Mouse (Mus musculus) granulocyte monocyte progenitor cell, adult 5-6 weeks (primary cell): ENCODE results near the gene Snrpd2. TPM values are rescaled to one million over a fixed set of nuclear protein-coding genes. Genes with fewer than 3 reads are reported as not detected.

ENCODE experiments used
- ATAC-seq: replicated peaks from 2 replicates; pipeline ENCODE4 v1.8.0; 2016; ENCODE audit warnings: mild to moderate bottlenecking, moderate TSS enrichment, inconsistent platforms; ENCODE audit not compliant: poor library complexity, severe bottlenecking
- total RNA-seq, 2 experiments: library from RNA; stranded (forward) in 1 of 2; stranded (reverse) in 1 of 2; fragments of 200-712, 200-1000 nt in 1 of 2; fragments of >200 nt in 1 of 2; fragmentation: Nextera tagmentation in 1 of 2; gene quantifications; 2 replicates each; pipeline ENCODE4 v1.2.3; 2014 to 2017

The Snrpd2 gene
- total RNA-seq, 2 experiments from 2014 or later: 91.5 to 158 TPM

DNA sequence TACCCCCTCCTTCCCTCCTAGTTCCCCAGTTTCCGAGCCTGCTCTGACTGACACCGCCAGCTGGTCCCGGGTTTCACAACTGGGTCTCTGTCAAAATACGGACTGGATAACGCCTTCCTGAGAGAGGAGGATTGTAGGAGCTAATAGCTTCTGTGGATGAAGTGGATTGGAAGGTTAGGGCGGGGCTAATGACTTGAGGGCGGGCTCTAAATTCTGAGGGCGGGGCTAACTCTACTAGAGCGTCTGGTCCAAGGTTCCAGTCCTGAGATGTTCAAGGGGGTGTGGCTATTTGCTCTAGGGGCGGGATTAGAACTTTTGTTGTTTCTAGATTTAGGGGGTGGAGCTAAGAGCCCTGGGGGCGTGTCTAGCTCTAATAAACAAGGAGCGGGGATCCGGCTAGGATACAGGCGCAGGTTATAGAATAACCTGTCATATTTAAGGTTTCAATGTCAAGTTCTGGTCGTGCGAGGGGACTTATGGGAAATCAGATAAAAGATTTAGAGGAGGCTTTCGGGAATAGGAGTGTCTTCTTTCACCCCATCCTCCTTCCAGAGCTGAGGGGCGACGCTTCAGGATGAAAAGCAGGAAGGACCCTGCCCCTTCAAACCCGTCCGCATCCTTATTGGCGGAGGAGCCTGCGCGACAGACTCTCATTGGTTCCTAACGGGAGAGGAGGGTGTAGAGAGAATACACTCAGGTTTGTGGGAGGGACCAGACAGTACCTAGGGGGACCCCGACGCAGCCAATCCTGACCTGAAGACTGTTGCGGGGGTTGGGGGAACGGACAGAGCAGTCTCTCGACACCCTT lies 26.4 kb downstream of the Snrpd2 start, which contains the start of gene Eml2:
Gene Eml2, plus strand, starts transcription at position 714 of the 808 bp plus-strand sequence.
- peak; percentile 65 for ATAC-seq

DNA sequence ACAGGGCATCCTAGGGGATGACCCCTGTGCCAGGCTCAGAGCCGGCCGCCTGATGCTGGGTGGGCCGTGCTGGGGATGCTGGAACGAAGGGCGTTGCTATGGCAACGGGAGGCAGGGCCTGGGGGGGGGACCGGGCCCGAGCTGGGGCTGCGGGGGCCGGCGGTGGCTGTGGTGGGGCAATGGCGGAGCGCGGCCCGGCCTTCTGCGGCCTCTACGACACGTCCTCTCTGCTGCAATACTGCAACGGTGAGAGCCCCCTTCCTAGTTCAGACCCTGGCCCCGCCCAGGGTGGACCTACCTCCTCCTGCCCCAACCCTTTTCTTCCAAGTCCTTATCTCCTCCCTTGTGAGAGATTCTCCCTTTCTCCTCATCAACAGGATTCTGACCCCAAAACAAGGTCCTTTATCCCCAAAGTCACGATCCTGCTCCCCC lies 27.0 kb downstream of the Snrpd2 start:
- 0 out of 2 replicates have a peak, but pooled peaks have one; percentile 2 for ATAC-seq

DNA sequence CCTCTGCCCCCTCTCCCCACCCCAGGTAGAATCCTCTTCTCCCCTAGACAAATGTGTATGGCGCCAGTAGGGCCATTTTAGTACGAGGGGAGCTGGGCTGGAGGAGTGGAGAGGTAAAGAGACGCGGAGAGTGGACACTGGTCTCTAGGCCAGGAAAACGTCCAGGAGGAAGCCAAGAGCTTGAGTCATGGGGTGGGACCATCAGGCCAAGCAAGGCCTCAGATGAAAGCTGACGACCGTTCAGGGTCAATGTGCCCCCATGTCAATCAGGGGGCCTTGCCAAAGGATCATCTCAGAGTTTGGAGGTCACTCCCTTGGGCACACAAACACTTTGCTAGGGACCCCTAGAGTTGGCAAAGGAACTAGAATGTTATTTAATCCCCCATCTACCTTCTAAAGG lies 27.7 kb downstream of the Snrpd2 start:
- ATAC-seq: no peak

DNA sequence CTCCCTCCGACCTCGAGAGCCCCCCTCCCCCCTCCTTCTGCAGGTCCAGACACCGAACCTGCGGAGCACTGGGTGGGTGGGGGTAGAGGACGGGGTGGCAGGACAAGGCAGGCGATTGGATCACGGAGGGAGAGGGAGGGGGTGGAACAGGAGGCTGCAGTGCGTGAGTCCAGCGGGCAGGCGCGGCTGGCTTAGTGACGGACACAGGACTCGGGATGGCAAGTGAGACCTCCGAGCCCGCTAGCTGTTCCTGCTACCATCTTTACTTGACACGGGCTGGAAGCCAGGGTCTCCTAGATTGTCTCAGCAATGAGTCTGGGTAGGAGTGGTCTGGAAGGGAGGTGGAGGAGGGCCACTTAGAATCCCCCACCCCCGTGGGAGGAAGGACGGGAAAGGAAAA lies 28.5 kb downstream of the Snrpd2 start:
- no peak for ATAC-seq

GRCm38 (mm10) chr7:19178443-19179092 lies 29.0 kb downstream of the Snrpd2 start:
- peak; percentile 36 for ATAC-seq

GRCm38 (mm10) chr7:19179173-19179572 lies 29.7 kb downstream of the Snrpd2 start:
- ATAC-seq: peak; percentile 31

GRCm38 (mm10) chr7:19179936-19180335 lies 30.4 kb downstream of the Snrpd2 start:
- ATAC-seq: no peak

- peak; percentile 43 for ATAC-seq
Observed at GRCm38 (mm10) chr7:19180862-19181429, 31.4 kb downstream of the Snrpd2 start.

GRCm38 (mm10) chr7:19184250-19184649 lies 34.7 kb downstream of the Snrpd2 start:
- no peak for ATAC-seq

DNA sequence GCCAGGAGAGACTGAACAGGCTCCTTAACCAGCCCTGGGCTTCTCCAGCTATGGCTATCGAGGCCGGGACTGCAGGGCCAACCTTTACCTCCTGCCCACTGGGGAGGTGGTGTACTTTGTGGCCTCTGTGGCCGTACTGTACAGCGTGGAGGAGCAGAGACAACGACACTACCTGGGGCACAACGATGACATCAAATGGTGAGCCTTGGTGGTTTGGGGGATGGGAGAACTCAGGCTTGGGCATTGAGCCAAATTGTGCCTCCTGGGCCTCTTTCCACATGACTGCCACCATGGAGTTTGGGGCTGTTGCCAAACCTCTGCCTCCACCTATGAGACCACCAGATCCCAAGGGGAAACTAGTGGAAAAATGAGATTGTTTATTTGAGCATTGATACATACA lies 35.2 kb downstream of the Snrpd2 start:
- no peak for ATAC-seq

- ATAC-seq: no peak
Observed at GRCm38 (mm10) chr7:19194676-19195075, 45.2 kb downstream of the Snrpd2 start.

- ATAC-seq: 0 out of 2 replicates have a peak, but pooled peaks have one; percentile 22
Observed at GRCm38 (mm10) chr7:19196676-19197075, 47.2 kb downstream of the Snrpd2 start.

DNA sequence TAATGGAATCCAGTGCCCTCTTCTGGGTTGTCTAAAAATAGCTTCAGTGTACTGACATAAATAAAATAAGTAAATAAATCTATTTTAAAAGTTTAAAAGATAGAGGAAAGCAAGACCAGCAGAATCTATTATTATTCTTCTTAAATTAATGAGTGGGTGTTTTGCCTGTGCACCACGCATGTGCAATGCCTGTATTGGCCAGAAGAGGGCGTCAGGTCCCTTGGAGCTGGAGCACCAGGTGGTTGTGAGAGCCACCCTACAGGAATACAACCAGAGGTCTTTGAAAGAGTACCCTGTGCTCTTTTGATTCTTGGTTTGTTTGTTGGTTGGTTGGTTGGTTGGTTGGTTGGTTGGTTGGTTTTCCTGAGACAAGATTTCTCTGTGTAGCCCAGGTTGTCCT lies 48.5 kb downstream of the Snrpd2 start:
- ATAC-seq: peak; percentile 69

DNA sequence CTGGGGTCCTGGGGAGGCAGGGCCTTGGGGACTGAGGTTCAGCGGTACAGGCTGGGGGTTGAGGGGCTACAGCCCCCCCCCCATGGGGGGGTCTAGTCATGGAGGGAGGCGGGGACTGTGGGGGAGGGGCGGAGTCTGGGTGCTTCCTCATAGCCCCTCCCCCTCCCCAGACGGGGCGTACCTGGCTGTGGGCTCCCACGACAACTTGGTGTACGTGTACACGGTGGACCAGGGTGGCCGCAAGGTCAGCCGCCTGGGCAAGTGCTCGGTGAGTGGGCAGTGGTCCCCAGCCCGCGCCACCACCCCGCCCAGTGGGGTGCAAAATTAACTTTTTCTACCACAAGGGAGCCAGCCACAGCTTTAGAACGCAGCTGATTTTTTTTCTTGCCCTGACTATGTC lies 52.1 kb downstream of the Snrpd2 start:
- no peak for ATAC-seq

- no peak for ATAC-seq
Observed at GRCm38 (mm10) chr7:19202065-19202850, 52.7 kb downstream of the Snrpd2 start.

Other genes with a start within 250 kb of the Snrpd2 start
- gene Ccdc61, start 239.3 kb upstream of the Snrpd2 start, total RNA-seq (2014; fragmentation: Nextera tagmentation): 34.6 and 45.4 TPM in 2 replicates
- 11.4 and 12.1 TPM in 2 replicates for gene Ccdc61, start 239.3 kb upstream of the Snrpd2 start, total RNA-seq (2017)
- not detected in 2 replicates for gene Nova2, start 223.8 kb upstream of the Snrpd2 start, total RNA-seq (2014; fragmentation: Nextera tagmentation)
- gene Nova2, start 223.8 kb upstream of the Snrpd2 start, total RNA-seq (2017): not detected in 2 replicates
- not detected in 2 replicates for gene Nanos2, start 162.3 kb upstream of the Snrpd2 start, total RNA-seq (2014; fragmentation: Nextera tagmentation)
- gene Nanos2, start 162.3 kb upstream of the Snrpd2 start, total RNA-seq (2017): not detected in 2 replicates
- not detected in 2 replicates for gene Mypop, start 158.5 kb upstream of the Snrpd2 start, total RNA-seq (2014; fragmentation: Nextera tagmentation)
- 0.82 TPM in 1 of 2 replicates, not detected in the other for gene Mypop, start 158.5 kb upstream of the Snrpd2 start, total RNA-seq (2017)
- gene Irf2bp1, start 145.7 kb upstream of the Snrpd2 start, total RNA-seq (2014; fragmentation: Nextera tagmentation): 14.5 and 24.3 TPM in 2 replicates
- gene Irf2bp1, start 145.7 kb upstream of the Snrpd2 start, total RNA-seq (2017): 8.4 and 17.5 TPM in 2 replicates
- gene Foxa3, start 126.2 kb upstream of the Snrpd2 start, total RNA-seq (2014; fragmentation: Nextera tagmentation): not detected in 2 replicates
- not detected in 2 replicates for gene Foxa3, start 126.2 kb upstream of the Snrpd2 start, total RNA-seq (2017)
- gene Sympk, start 125.3 kb upstream of the Snrpd2 start, total RNA-seq (2014; fragmentation: Nextera tagmentation): 79.9 and 98.6 TPM in 2 replicates
- gene Sympk, start 125.3 kb upstream of the Snrpd2 start, total RNA-seq (2017): 38.5 and 46.7 TPM in 2 replicates
- not detected in 2 replicates for gene Rsph6a, start 95.0 kb upstream of the Snrpd2 start, total RNA-seq (2014; fragmentation: Nextera tagmentation)
- gene Rsph6a, start 95.0 kb upstream of the Snrpd2 start, total RNA-seq (2017): not detected in 2 replicates
- gene Dmwd, start 73.5 kb upstream of the Snrpd2 start, total RNA-seq (2014; fragmentation: Nextera tagmentation): 2.2 and 4.9 TPM in 2 replicates
- gene Dmwd, start 73.5 kb upstream of the Snrpd2 start, total RNA-seq (2017): 0.99 and 3.4 TPM in 2 replicates
- gene Dmpk, start 65.9 kb upstream of the Snrpd2 start, total RNA-seq (2014; fragmentation: Nextera tagmentation): 0.32 TPM in 1 of 2 replicates, not detected in the other
- 1.0 TPM in 1 of 2 replicates, not detected in the other for gene Dmpk, start 65.9 kb upstream of the Snrpd2 start, total RNA-seq (2017)
- 4.0 and 8.1 TPM in 2 replicates for gene Six5, start 55.1 kb upstream of the Snrpd2 start, total RNA-seq (2014; fragmentation: Nextera tagmentation)
- gene Six5, start 55.1 kb upstream of the Snrpd2 start, total RNA-seq (2017): 1.6 and 2.7 TPM in 2 replicates
- 0.71 TPM in 1 of 2 replicates, not detected in the other for gene Gm4969, start 31.4 kb upstream of the Snrpd2 start, total RNA-seq (2014; fragmentation: Nextera tagmentation)
- gene Gm4969, start 31.4 kb upstream of the Snrpd2 start, total RNA-seq (2017): 0.05 TPM in 1 of 2 replicates, not detected in the other
- 3.1 and 4.9 TPM in 2 replicates for gene Fbxo46, start 29.9 kb upstream of the Snrpd2 start, total RNA-seq (2014; fragmentation: Nextera tagmentation)
- 4.7 and 5.4 TPM in 2 replicates for gene Fbxo46, start 29.9 kb upstream of the Snrpd2 start, total RNA-seq (2017)
- 4.2 and 12.0 TPM in 2 replicates for gene Qpctl, start 431 bp upstream of the Snrpd2 start, total RNA-seq (2014; fragmentation: Nextera tagmentation)
- 4.9 and 5.0 TPM in 2 replicates for gene Qpctl, start 431 bp upstream of the Snrpd2 start, total RNA-seq (2017)
- gene Gipr, start 16.4 kb downstream of the Snrpd2 start, total RNA-seq (2014; fragmentation: Nextera tagmentation): not detected in 2 replicates
- 0.26 TPM in 1 of 2 replicates, not detected in the other for gene Gipr, start 16.4 kb downstream of the Snrpd2 start, total RNA-seq (2017)
- gene Eml2, start 26.7 kb downstream of the Snrpd2 start, total RNA-seq (2014; fragmentation: Nextera tagmentation): 4.1 and 18.1 TPM in 2 replicates
- 10.4 and 22.7 TPM in 2 replicates for gene Eml2, start 26.7 kb downstream of the Snrpd2 start, total RNA-seq (2017)
- not detected in 2 replicates for gene Gpr4, start 62.8 kb downstream of the Snrpd2 start, total RNA-seq (2014; fragmentation: Nextera tagmentation)
- gene Gpr4, start 62.8 kb downstream of the Snrpd2 start, total RNA-seq (2017): not detected in 2 replicates
- 20.7 and 35.1 TPM in 2 replicates for gene Opa3, start 78.6 kb downstream of the Snrpd2 start, total RNA-seq (2014; fragmentation: Nextera tagmentation)
- gene Opa3, start 78.6 kb downstream of the Snrpd2 start, total RNA-seq (2017): 14.6 and 18.3 TPM in 2 replicates
- gene Vasp, start 122.1 kb downstream of the Snrpd2 start, total RNA-seq (2014; fragmentation: Nextera tagmentation): 60.7 and 70.5 TPM in 2 replicates
- gene Vasp, start 122.1 kb downstream of the Snrpd2 start, total RNA-seq (2017): 52.8 and 63.3 TPM in 2 replicates
- not detected in 2 replicates for gene Ppm1n, start 130.3 kb downstream of the Snrpd2 start, total RNA-seq (2014; fragmentation: Nextera tagmentation)
- not detected in 2 replicates for gene Ppm1n, start 130.3 kb downstream of the Snrpd2 start, total RNA-seq (2017)
- not detected in 2 replicates for gene Rtn2, start 132.9 kb downstream of the Snrpd2 start, total RNA-seq (2014; fragmentation: Nextera tagmentation)
- gene Rtn2, start 132.9 kb downstream of the Snrpd2 start, total RNA-seq (2017): not detected in 2 replicates
- gene Fosb, start 160.3 kb downstream of the Snrpd2 start, total RNA-seq (2014; fragmentation: Nextera tagmentation): 8.1 and 13.7 TPM in 2 replicates
- 19.3 and 24.4 TPM in 2 replicates for gene Fosb, start 160.3 kb downstream of the Snrpd2 start, total RNA-seq (2017)
- 12.4 and 42.8 TPM in 2 replicates for gene Ercc1, start 195.1 kb downstream of the Snrpd2 start, total RNA-seq (2014; fragmentation: Nextera tagmentation)
- 29.4 and 34.9 TPM in 2 replicates for gene Ercc1, start 195.1 kb downstream of the Snrpd2 start, total RNA-seq (2017)
- 20.3 and 26.1 TPM in 2 replicates for gene Cd3eap, start 209.8 kb downstream of the Snrpd2 start, total RNA-seq (2014; fragmentation: Nextera tagmentation)
- gene Cd3eap, start 209.8 kb downstream of the Snrpd2 start, total RNA-seq (2017): 23.2 and 39.9 TPM in 2 replicates
- gene Ppp1r13l, start 210.0 kb downstream of the Snrpd2 start, total RNA-seq (2014; fragmentation: Nextera tagmentation): 1.8 and 1.9 TPM in 2 replicates
- gene Ppp1r13l, start 210.0 kb downstream of the Snrpd2 start, total RNA-seq (2017): 0.26 and 0.57 TPM in 2 replicates
- 10.7 and 26.9 TPM in 2 replicates for gene Ercc2, start 232.3 kb downstream of the Snrpd2 start, total RNA-seq (2014; fragmentation: Nextera tagmentation)
- 29.8 and 31.9 TPM in 2 replicates for gene Ercc2, start 232.3 kb downstream of the Snrpd2 start, total RNA-seq (2017)